Mouse (Mus musculus): ENCODE measurements around the gene Rnf121. TPM values are rescaled to one million over a fixed set of nuclear protein-coding genes. Genes with fewer than 3 reads are reported as not detected.
"Not testable (repeated sequence)": the region's sequence is repeated elsewhere in the genome, so short reads cannot be mapped to it uniquely, and the experiment has no call there.

Gene Rnf121
- polyA plus RNA-seq, 1 experiment from 2014 or later: 29.8 TPM

- not testable (repeated sequence) for H3K27ac ChIP-seq (ENCODE audit: low read depth, low read length); DNase-seq (ENCODE audit: low spot score); H3K4me3 ChIP-seq (ENCODE audit: low read depth, low read length); H3K9me3 ChIP-seq (ENCODE audit: control insufficient read depth, low read length); H3K4me2 ChIP-seq (replicated peaks; ENCODE audit: low read depth, low read length); H3K9ac ChIP-seq (ENCODE audit: low read depth, low read length); H3K27me3 ChIP-seq (ENCODE audit: control insufficient read depth, insufficient read depth, low read length); H3K4me1 ChIP-seq (replicated peaks; ENCODE audit: control insufficient read depth, insufficient read depth, low read length); ATAC-seq (ENCODE audit: low FRiP score); H3K36me3 ChIP-seq (ENCODE audit: control insufficient read depth, insufficient read depth, low read length)
Observed at GRCm38 (mm10) chr7:102048524-102048923, 16.7 kb downstream of the Rnf121 start.

GRCm38 (mm10) chr7:102042314-102042713 is 23.0 kb downstream of the Rnf121 start:
- no peaks in the 10 kb centered on the region for H3K4me1 ChIP-seq (replicated peaks; ENCODE audit: control insufficient read depth, insufficient read depth, low read length)
- H3K4me2 ChIP-seq (replicated peaks; ENCODE audit: low read depth, low read length): no peak overlapping the region
- no peak overlapping the region for H3K9ac ChIP-seq (ENCODE audit: low read depth, low read length)
- WGBS: 88% methylated on average over 2 of the region's 2 CpGs
- DNase-seq (ENCODE audit: low spot score) (no peak), ATAC-seq (ENCODE audit: low FRiP score) (no peak)
- H3K36me3 ChIP-seq (ENCODE audit: control insufficient read depth, insufficient read depth, low read length): 0 out of 2 replicates have a peak, but pooled peaks cover 2% of the 10 kb centered on the region
- no peaks in the 10 kb centered on the region for H3K9me3 ChIP-seq (ENCODE audit: control insufficient read depth, low read length)
- no peak overlapping the region for H3K4me3 ChIP-seq (ENCODE audit: low read depth, low read length)
- H3K27me3 ChIP-seq (ENCODE audit: control insufficient read depth, insufficient read depth, low read length): no peaks in the 10 kb centered on the region
- no peak overlapping the region for H3K27ac ChIP-seq (ENCODE audit: low read depth, low read length)

- Histone ChIP-seq H3K4me1 (replicated peaks; ENCODE audit: control insufficient read depth, insufficient read depth, low read length) (no peaks in the 10 kb centered on the region), H3K9ac (ENCODE audit: low read depth, low read length) (no peak overlapping the region), H3K27me3 (ENCODE audit: control insufficient read depth, insufficient read depth, low read length) (no peaks in the 10 kb centered on the region), H3K36me3 (ENCODE audit: control insufficient read depth, insufficient read depth, low read length) (0 out of 2 replicates have a peak, but pooled peaks cover 8% of the 10 kb centered on the region), H3K4me3 (ENCODE audit: low read depth, low read length) (no peak overlapping the region), H3K4me2 (replicated peaks; ENCODE audit: low read depth, low read length) (no peak overlapping the region), H3K27ac (ENCODE audit: low read depth, low read length) (no peak overlapping the region), H3K9me3 (ENCODE audit: control insufficient read depth, low read length) (no peaks in the 10 kb centered on the region)
- 94% methylated on average over 3 of the region's 3 CpGs for WGBS
- ATAC-seq (ENCODE audit: low FRiP score): no peak
- no peak for DNase-seq (ENCODE audit: low spot score)
Observed at GRCm38 (mm10) chr7:102037318-102037717, 28.0 kb downstream of the Rnf121 start.

GRCm38 (mm10) chr7:102035534-102035933 is 29.7 kb downstream of the Rnf121 start:
- 0 out of 2 replicates have a peak, but pooled peaks cover 8% of the 10 kb centered on the region for H3K36me3 ChIP-seq (ENCODE audit: control insufficient read depth, insufficient read depth, low read length)
- no peak overlapping the region for H3K9ac ChIP-seq (ENCODE audit: low read depth, low read length)
- DNase-seq (ENCODE audit: low spot score) (no peak), ATAC-seq (ENCODE audit: low FRiP score) (no peak)
- H3K4me1 ChIP-seq (replicated peaks; ENCODE audit: control insufficient read depth, insufficient read depth, low read length): no peaks in the 10 kb centered on the region
- WGBS: 95% methylated on average over 2 of the region's 2 CpGs
- no peak overlapping the region for H3K4me3 ChIP-seq (ENCODE audit: low read depth, low read length)
- H3K4me2 ChIP-seq (replicated peaks; ENCODE audit: low read depth, low read length): no peak overlapping the region
- H3K27ac ChIP-seq (ENCODE audit: low read depth, low read length): no peak overlapping the region
- H3K27me3 ChIP-seq (ENCODE audit: control insufficient read depth, insufficient read depth, low read length): no peaks in the 10 kb centered on the region
- no peaks in the 10 kb centered on the region for H3K9me3 ChIP-seq (ENCODE audit: control insufficient read depth, low read length)

GRCm38 (mm10) chr7:102034904-102035303 is 30.4 kb downstream of the Rnf121 start:
- H3K4me2 ChIP-seq (replicated peaks; ENCODE audit: low read depth, low read length): no peak overlapping the region
- no peak overlapping the region for H3K9ac ChIP-seq (ENCODE audit: low read depth, low read length)
- 0 out of 2 replicates have a peak, but pooled peaks cover 8% of the 10 kb centered on the region for H3K36me3 ChIP-seq (ENCODE audit: control insufficient read depth, insufficient read depth, low read length)
- DNase-seq (ENCODE audit: low spot score): no peak
- no peak overlapping the region for H3K4me3 ChIP-seq (ENCODE audit: low read depth, low read length)
- H3K9me3 ChIP-seq (ENCODE audit: control insufficient read depth, low read length): no peaks in the 10 kb centered on the region
- ATAC-seq (ENCODE audit: low FRiP score): no peak
- no peaks in the 10 kb centered on the region for H3K4me1 ChIP-seq (replicated peaks; ENCODE audit: control insufficient read depth, insufficient read depth, low read length)
- H3K27ac ChIP-seq (ENCODE audit: low read depth, low read length): no peak overlapping the region
- WGBS: 97% methylated on average over 1 of the region's 1 CpGs
- no peaks in the 10 kb centered on the region for H3K27me3 ChIP-seq (ENCODE audit: control insufficient read depth, insufficient read depth, low read length)

- 89% methylated on average over 2 of the region's 2 CpGs for WGBS
- Histone ChIP-seq H3K9ac (ENCODE audit: low read depth, low read length) (no peak overlapping the region), H3K9me3 (ENCODE audit: control insufficient read depth, low read length) (no peaks in the 10 kb centered on the region), H3K27me3 (ENCODE audit: control insufficient read depth, insufficient read depth, low read length) (no peaks in the 10 kb centered on the region), H3K4me1 (replicated peaks; ENCODE audit: control insufficient read depth, insufficient read depth, low read length) (no peaks in the 10 kb centered on the region), H3K4me3 (ENCODE audit: low read depth, low read length) (no peak overlapping the region), H3K4me2 (replicated peaks; ENCODE audit: low read depth, low read length) (no peak overlapping the region), H3K27ac (ENCODE audit: low read depth, low read length) (no peak overlapping the region), H3K36me3 (ENCODE audit: control insufficient read depth, insufficient read depth, low read length) (peaks cover 7% of the 10 kb centered on the region; the same call in 1 of the 2 replicates)
- DNase-seq (ENCODE audit: low spot score) (no peak), ATAC-seq (ENCODE audit: low FRiP score) (no peak)
Observed at GRCm38 (mm10) chr7:102025187-102026119, 39.8 kb downstream of the Rnf121 start.

GRCm38 (mm10) chr7:102023821-102024220 is 41.4 kb downstream of the Rnf121 start:
- Histone ChIP-seq H3K4me1 (replicated peaks; ENCODE audit: control insufficient read depth, insufficient read depth, low read length) (no peaks in the 10 kb centered on the region), H3K9me3 (ENCODE audit: control insufficient read depth, low read length) (no peaks in the 10 kb centered on the region), H3K9ac (ENCODE audit: low read depth, low read length) (no peak overlapping the region), H3K4me2 (replicated peaks; ENCODE audit: low read depth, low read length) (no peak overlapping the region), H3K27ac (ENCODE audit: low read depth, low read length) (no peak overlapping the region), H3K4me3 (ENCODE audit: low read depth, low read length) (no peak overlapping the region), H3K36me3 (ENCODE audit: control insufficient read depth, insufficient read depth, low read length) (peaks cover 9% of the 10 kb centered on the region; the same call in 1 of the 2 replicates), H3K27me3 (ENCODE audit: control insufficient read depth, insufficient read depth, low read length) (no peaks in the 10 kb centered on the region)
- 94% methylated on average over 9 of the region's 9 CpGs for WGBS
- ATAC-seq (ENCODE audit: low FRiP score) (no peak), DNase-seq (ENCODE audit: low spot score) (no peak)

- H3K9ac ChIP-seq (ENCODE audit: low read depth, low read length); H3K27me3 ChIP-seq (ENCODE audit: control insufficient read depth, insufficient read depth, low read length); H3K4me3 ChIP-seq (ENCODE audit: low read depth, low read length); H3K4me2 ChIP-seq (replicated peaks; ENCODE audit: low read depth, low read length); H3K4me1 ChIP-seq (replicated peaks; ENCODE audit: control insufficient read depth, insufficient read depth, low read length); DNase-seq (ENCODE audit: low spot score); H3K36me3 ChIP-seq (ENCODE audit: control insufficient read depth, insufficient read depth, low read length); ATAC-seq (ENCODE audit: low FRiP score); H3K27ac ChIP-seq (ENCODE audit: low read depth, low read length); H3K9me3 ChIP-seq (ENCODE audit: control insufficient read depth, low read length): not testable (repeated sequence)
- 89% methylated on average over 2 of the region's 2 CpGs for WGBS
Observed at GRCm38 (mm10) chr7:102020934-102021333, 44.3 kb downstream of the Rnf121 start.

- Histone ChIP-seq H3K27ac (ENCODE audit: low read depth, low read length) (no peak overlapping the region), H3K4me2 (replicated peaks; ENCODE audit: low read depth, low read length) (no peak overlapping the region), H3K36me3 (ENCODE audit: control insufficient read depth, insufficient read depth, low read length) (peaks cover 9% of the 10 kb centered on the region; the same call in 1 of the 2 replicates), H3K9ac (ENCODE audit: low read depth, low read length) (no peak overlapping the region), H3K4me3 (ENCODE audit: low read depth, low read length) (no peak overlapping the region), H3K4me1 (replicated peaks; ENCODE audit: control insufficient read depth, insufficient read depth, low read length) (no peaks in the 10 kb centered on the region), H3K9me3 (ENCODE audit: control insufficient read depth, low read length) (no peaks in the 10 kb centered on the region), H3K27me3 (ENCODE audit: control insufficient read depth, insufficient read depth, low read length) (no peaks in the 10 kb centered on the region)
- ATAC-seq (ENCODE audit: low FRiP score) (no peak), DNase-seq (ENCODE audit: low spot score) (no peak)
- 74% methylated on average over 3 of the region's 3 CpGs for WGBS
Observed at GRCm38 (mm10) chr7:102019362-102019761, 45.9 kb downstream of the Rnf121 start.

Data from hindbrain, embryonic 11.5 days (tissue).